Mouse (Mus musculus) stomach, embryonic 16.5 days (tissue): ENCODE data around the gene Satb1. TPM values are rescaled to one million over a fixed set of nuclear protein-coding genes. Genes with fewer than 3 reads are reported as not detected.

Experiments
- ATAC-seq: fragments of 200-750 bp; cut with Nextera tagmentation; 2 replicates; pipeline ENCODE4 v1.8.0; 2017; ENCODE audit warnings: moderate number of reproducible peaks, moderate TSS enrichment; ENCODE audit not compliant: insufficient read depth, low FRiP score
- H3K27ac ChIP-seq: fragments of 300-500 bp; sonication (generic); 2 replicates; pipeline ENCODE4 v1.5.1; 2014; ENCODE audit warnings: low read length
- H3K27me3 ChIP-seq: fragments of 300-500 bp; sonication (generic); 2 replicates; pipeline ENCODE4 v1.6.1; 2014; ENCODE audit warnings: low read length, control low read depth, mixed read lengths; ENCODE audit not compliant: control insufficient read depth, insufficient read depth
- H3K36me3 ChIP-seq: fragments of 300-500 bp; sonication (generic); 2 replicates; pipeline ENCODE4 v1.6.1; 2014; ENCODE audit warnings: low read length; ENCODE audit not compliant: control insufficient read depth, insufficient read depth
- H3K4me1 ChIP-seq: fragments of 300-500 bp; sonication (generic); 2 replicates; pipeline ENCODE4 v1.6.1; 2014; ENCODE audit warnings: low read length, control low read depth, mixed read lengths; ENCODE audit not compliant: control insufficient read depth, insufficient read depth
- H3K4me2 ChIP-seq: fragments of 300-500 bp; sonication (generic); 2 replicates; pipeline ENCODE4 v1.6.1; 2014; ENCODE audit warnings: low read depth, low read length, mixed read lengths
- H3K4me3 ChIP-seq: fragments of 300-500 bp; sonication (generic); replicated peaks from 2 replicates; pipeline ENCODE4 v1.5.1; 2014; ENCODE audit warnings: mild to moderate bottlenecking, low read length
- H3K9ac ChIP-seq: fragments of 300-500 bp; sonication (generic); 2 replicates; pipeline ENCODE4 v1.6.1; 2014; ENCODE audit warnings: low read length
- H3K9me3 ChIP-seq: fragments of 300-500 bp; sonication (generic); replicated peaks from 2 replicates; pipeline ENCODE4 v1.6.1; 2016; ENCODE audit warnings: low read length, control low read depth; ENCODE audit not compliant: control insufficient read depth
- WGBS: fragments of 180-500 bp; shearing (Covaris S2); extraction: QIAGEN DNeasy Blood & Tissue Kit; methylation state at CpG from one replicate; pipeline ENCODE4 v1.1.7; 2014; 5-methylcytosine and 5-hydroxymethylcytosine counted together
- polyA plus RNA-seq: library from polyadenylated mRNA; unstranded; fragments of >200 nt; fragmentation: Nextera tagmentation; extraction: Ambion mirVana; gene quantifications from 2 replicates; pipeline ENCODE4 v1.2.1, GENCODE M21; 2015

Satb1 gene
- polyA plus RNA-seq, 1 experiment from 2014 or later, result 5.0 TPM

GRCm38 (mm10) chr17:51775070-51775881 lies 57.8 kb downstream of the Satb1 start:
- no peaks in the 10 kb centered on the region for H3K9me3 ChIP-seq
- no peak overlapping the region for H3K4me2 ChIP-seq
- H3K27me3 ChIP-seq, result no peaks in the 10 kb centered on the region
- 91% methylated on average over 18 of the region's 18 CpGs for WGBS
- no peak for ATAC-seq
- no peak overlapping the region for H3K27ac ChIP-seq
- H3K4me1 ChIP-seq, result no peaks in the 10 kb centered on the region
- H3K4me3 ChIP-seq, result no peak overlapping the region
- H3K9ac ChIP-seq, result no peak overlapping the region
- H3K36me3 ChIP-seq, result no peaks in the 10 kb centered on the region

- H3K4me2 ChIP-seq, result no peak overlapping the region
- ATAC-seq, result no peak
- no peaks in the 10 kb centered on the region for H3K4me1 ChIP-seq
- H3K9me3 ChIP-seq, result no peaks in the 10 kb centered on the region
- H3K27ac ChIP-seq, result no peak overlapping the region
- no peaks in the 10 kb centered on the region for H3K36me3 ChIP-seq
- 85% methylated on average over 8 of the region's 8 CpGs for WGBS
- no peak overlapping the region for H3K4me3 ChIP-seq
- H3K9ac ChIP-seq, result no peak overlapping the region
- no peaks in the 10 kb centered on the region for H3K27me3 ChIP-seq
Observed at GRCm38 (mm10) chr17:51763600-51763999, 69.5 kb downstream of the Satb1 start.

- no peaks in the 10 kb centered on the region for H3K27me3 ChIP-seq
- H3K4me1 ChIP-seq, result no peaks in the 10 kb centered on the region
- H3K36me3 ChIP-seq, result no peaks in the 10 kb centered on the region
- H3K9me3 ChIP-seq, result no peaks in the 10 kb centered on the region
- WGBS, result 78% methylated on average over 7 of the region's 7 CpGs
- no peak for ATAC-seq
- no peak overlapping the region for H3K4me3 ChIP-seq
- H3K9ac ChIP-seq, result no peak overlapping the region
- no peak overlapping the region for H3K27ac ChIP-seq
- no peak overlapping the region for H3K4me2 ChIP-seq
Observed at GRCm38 (mm10) chr17:51762503-51762902, 70.6 kb downstream of the Satb1 start.

GRCm38 (mm10) chr17:51760997-51761655 lies 72.0 kb downstream of the Satb1 start:
- H3K27me3 ChIP-seq, result no peaks in the 10 kb centered on the region
- ATAC-seq, result no peak
- H3K9ac ChIP-seq, result no peak overlapping the region
- whole genome bisulfite sequencing, result 79% methylated on average over 17 of the region's 17 CpGs
- H3K4me3 ChIP-seq, result no peak overlapping the region
- H3K27ac ChIP-seq, result no peak overlapping the region
- H3K36me3 ChIP-seq, result no peaks in the 10 kb centered on the region
- H3K4me1 ChIP-seq, result no peaks in the 10 kb centered on the region
- H3K9me3 ChIP-seq, result no peaks in the 10 kb centered on the region
- no peak overlapping the region for H3K4me2 ChIP-seq

- H3K9ac ChIP-seq, result no peak overlapping the region
- no peak overlapping the region for H3K4me2 ChIP-seq
- H3K4me1 ChIP-seq, result no peaks in the 10 kb centered on the region
- H3K36me3 ChIP-seq, result no peaks in the 10 kb centered on the region
- no peak for ATAC-seq
- 65% methylated on average over 17 of the region's 17 CpGs for WGBS
- H3K9me3 ChIP-seq, result no peaks in the 10 kb centered on the region
- no peaks in the 10 kb centered on the region for H3K27me3 ChIP-seq
- H3K27ac ChIP-seq, result no peak overlapping the region
- H3K4me3 ChIP-seq, result no peak overlapping the region
Observed at GRCm38 (mm10) chr17:51760251-51760887, 72.7 kb downstream of the Satb1 start.

- Histone ChIP-seq H3K9me3 (no peaks in the 10 kb centered on the region), H3K27ac (no peak overlapping the region), H3K27me3 (no peaks in the 10 kb centered on the region), H3K4me1 (no peaks in the 10 kb centered on the region), H3K4me2 (no peak overlapping the region), H3K4me3 (no peak overlapping the region), H3K9ac (no peak overlapping the region), H3K36me3 (no peaks in the 10 kb centered on the region)
- WGBS, result 73% methylated on average over 4 of the region's 4 CpGs
- no peak for ATAC-seq
Observed at GRCm38 (mm10) chr17:51759509-51759908, 73.6 kb downstream of the Satb1 start.

GRCm38 (mm10) chr17:51752142-51752541 lies 80.9 kb downstream of the Satb1 start:
- WGBS, result 86% methylated on average over 4 of the region's 4 CpGs
- H3K4me2 ChIP-seq, result no peak overlapping the region
- no peaks in the 10 kb centered on the region for H3K36me3 ChIP-seq
- no peak overlapping the region for H3K27ac ChIP-seq
- H3K9ac ChIP-seq, result no peak overlapping the region
- no peaks in the 10 kb centered on the region for H3K9me3 ChIP-seq
- H3K4me3 ChIP-seq, result no peak overlapping the region
- H3K4me1 ChIP-seq, result no peaks in the 10 kb centered on the region
- no peak for ATAC-seq
- H3K27me3 ChIP-seq, result no peaks in the 10 kb centered on the region

- Histone ChIP-seq H3K4me1 (no peaks in the 10 kb centered on the region), H3K4me3 (no peak overlapping the region), H3K36me3 (no peaks in the 10 kb centered on the region), H3K9me3 (no peaks in the 10 kb centered on the region), H3K9ac (no peak overlapping the region), H3K27me3 (no peaks in the 10 kb centered on the region), H3K4me2 (no peak overlapping the region), H3K27ac (no peak overlapping the region)
- ATAC-seq, result no peak
- WGBS, result 86% methylated on average over 9 of the region's 9 CpGs
Observed at GRCm38 (mm10) chr17:51747204-51747603, 85.9 kb downstream of the Satb1 start.

GRCm38 (mm10) chr17:51742502-51742901 lies 90.6 kb downstream of the Satb1 start:
- H3K36me3 ChIP-seq, result no peaks in the 10 kb centered on the region
- WGBS, result 80% methylated on average over 10 of the region's 10 CpGs
- ATAC-seq, result no peak
- no peak overlapping the region for H3K27ac ChIP-seq
- H3K4me3 ChIP-seq, result no peak overlapping the region
- no peaks in the 10 kb centered on the region for H3K9me3 ChIP-seq
- no peaks in the 10 kb centered on the region for H3K27me3 ChIP-seq
- no peak overlapping the region for H3K4me2 ChIP-seq
- H3K4me1 ChIP-seq, result no peaks in the 10 kb centered on the region; the same call in 1 of the 2 replicates
- no peak overlapping the region for H3K9ac ChIP-seq
